Mouse (Mus musculus): Measurements from ENCODE around the gene Lcn11.

DNA sequence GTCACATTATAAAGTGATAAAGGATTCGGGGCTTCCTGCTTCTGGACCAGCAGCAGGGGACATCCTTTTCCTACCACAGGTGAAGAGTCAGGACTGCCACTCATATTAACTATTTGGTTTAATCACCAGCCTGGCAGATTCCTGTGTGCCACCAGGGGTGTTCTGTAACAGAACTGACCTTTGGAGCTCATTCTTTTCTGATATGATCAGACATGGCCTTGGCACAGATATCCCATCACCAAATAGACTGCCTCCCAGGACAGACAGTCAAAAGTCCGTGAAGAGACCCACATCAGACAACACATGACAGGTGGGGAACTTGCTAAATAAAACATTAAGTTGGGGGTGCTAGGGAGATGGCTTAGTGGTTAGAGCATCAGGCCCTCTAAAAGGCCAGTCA is 34.9 kb downstream of the Lcn11 start:
- no peak for TF ChIP-seq POLR2A (IDR thresholded peaks at IDR 0.05; ENCODE audit: insufficient read depth, low read depth, low read length)
- TF ChIP-seq CTCF (IDR thresholded peaks at IDR 0.05): no peak
- no peak for TF ChIP-seq EP300 (IDR thresholded peaks at IDR 0.05; ENCODE audit: insufficient read depth, low read depth, low read length)

Measured in heart, adult 2 months (tissue).